Mouse (Mus musculus) olfactory bulb, adult 2 months (tissue): Measurements from ENCODE around the gene Polr2h.

Experiments
- CTCF ChIP-seq: fragments of 200-500 bp; IDR thresholded peaks from 2 replicates; pipeline ENCODE4 v1.5.1; 2012; ENCODE audit warnings: low read depth, mild to moderate bottlenecking, low read length, moderate library complexity; ENCODE audit not compliant: insufficient read depth
- POLR2A ChIP-seq: fragments of 200-500 bp; IDR thresholded peaks from 2 replicates; pipeline ENCODE4 v1.6.1; 2012; ENCODE audit warnings: mild to moderate bottlenecking, low read depth, low read length, moderate library complexity; ENCODE audit not compliant: insufficient read depth

GRCm38 (mm10) chr16:20676702-20677101 lies 40.8 kb upstream of the Polr2h start:
- TF ChIP-seq POLR2A (no peak), CTCF (no peak)
